Mouse (Mus musculus): ENCODE data around the gene Ebf1. TPM values are rescaled to one million over a fixed set of nuclear protein-coding genes. Genes with fewer than 3 reads are reported as not detected.

Gene Ebf1
- total and polyA plus RNA-seq, 2 experiments from 2014 or later = 8.1 to 10.4 TPM

- Histone ChIP-seq H3K4me3 (ENCODE audit: low read depth, low read length) (no peak overlapping the region), H3K27ac (ENCODE audit: low read depth) (no peak overlapping the region), H3K36me3 (replicated peaks; ENCODE audit: control insufficient read depth, insufficient read depth, low read length) (no peaks in the 10 kb centered on the region), H3K9me3 (replicated peaks; ENCODE audit: control insufficient read depth, low read length) (no peaks in the 10 kb centered on the region), H3K9ac (replicated peaks; ENCODE audit: low read depth, low read length) (no peak overlapping the region), H3K4me2 (ENCODE audit: low read depth, low read length) (no peak overlapping the region), H3K4me1 (ENCODE audit: control insufficient read depth, insufficient read depth) (no peaks in the 10 kb centered on the region), H3K27me3 (ENCODE audit: control insufficient read depth, insufficient read depth, low read length) (no peaks in the 10 kb centered on the region)
- no peak for DNase-seq (ENCODE audit: low spot score)
- ATAC-seq (ENCODE audit: insufficient read depth, low read depth) = no peak
- no peak for TF ChIP-seq CTCF (IDR thresholded peaks at IDR 0.05; ENCODE audit: low read depth)
- no peak for TF ChIP-seq EP300 (IDR thresholded peaks at IDR 0.05; ENCODE audit: low read depth)
- WGBS = 89% methylated on average over 1 of the region's 1 CpGs
Observed at GRCm38 (mm10) chr11:44788003-44788402, 170.9 kb downstream of the Ebf1 start.

DNA sequence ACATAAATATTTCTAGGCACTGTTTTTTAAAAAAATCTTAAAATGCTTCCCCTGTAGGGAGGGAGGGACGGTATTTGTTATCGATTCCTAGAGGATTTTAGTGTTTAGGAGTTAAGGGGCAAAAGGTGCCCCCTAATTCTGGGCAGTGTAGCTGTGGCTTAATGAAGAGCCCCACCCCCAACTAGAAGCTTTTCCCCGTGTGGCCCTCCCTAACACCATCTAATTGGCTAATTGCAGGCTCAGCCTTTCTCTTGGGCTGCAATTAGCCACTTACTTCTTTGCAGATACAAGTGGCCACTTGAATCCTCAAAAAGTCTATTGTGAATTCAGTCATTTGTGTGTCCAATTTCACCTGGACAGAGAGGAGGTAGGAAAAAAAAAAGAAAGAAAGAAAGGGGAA lies 175.7 kb downstream of the Ebf1 start:
- ATAC-seq (ENCODE audit: insufficient read depth, low read depth) (no peak), DNase-seq (ENCODE audit: low spot score) (no peak)
- Histone ChIP-seq H3K27me3 (ENCODE audit: control insufficient read depth, insufficient read depth, low read length) (no peaks in the 10 kb centered on the region), H3K4me1 (ENCODE audit: control insufficient read depth, insufficient read depth) (no peaks in the 10 kb centered on the region), H3K4me2 (ENCODE audit: low read depth, low read length) (no peak overlapping the region), H3K9me3 (replicated peaks; ENCODE audit: control insufficient read depth, low read length) (no peaks in the 10 kb centered on the region), H3K4me3 (ENCODE audit: low read depth, low read length) (no peak overlapping the region), H3K9ac (replicated peaks; ENCODE audit: low read depth, low read length) (no peak overlapping the region), H3K36me3 (replicated peaks; ENCODE audit: control insufficient read depth, insufficient read depth, low read length) (no peaks in the 10 kb centered on the region), H3K27ac (ENCODE audit: low read depth) (no peak overlapping the region)
- 25% methylated on average over 3 of the region's 3 CpGs for WGBS
- TF ChIP-seq EP300 (IDR thresholded peaks at IDR 0.05; ENCODE audit: low read depth) (no peak), CTCF (IDR thresholded peaks at IDR 0.05; ENCODE audit: low read depth) (no peak)

- 88% methylated on average over 4 of the region's 4 CpGs for WGBS
Observed at GRCm38 (mm10) chr11:44794883-44795282, 177.8 kb downstream of the Ebf1 start.

DNA sequence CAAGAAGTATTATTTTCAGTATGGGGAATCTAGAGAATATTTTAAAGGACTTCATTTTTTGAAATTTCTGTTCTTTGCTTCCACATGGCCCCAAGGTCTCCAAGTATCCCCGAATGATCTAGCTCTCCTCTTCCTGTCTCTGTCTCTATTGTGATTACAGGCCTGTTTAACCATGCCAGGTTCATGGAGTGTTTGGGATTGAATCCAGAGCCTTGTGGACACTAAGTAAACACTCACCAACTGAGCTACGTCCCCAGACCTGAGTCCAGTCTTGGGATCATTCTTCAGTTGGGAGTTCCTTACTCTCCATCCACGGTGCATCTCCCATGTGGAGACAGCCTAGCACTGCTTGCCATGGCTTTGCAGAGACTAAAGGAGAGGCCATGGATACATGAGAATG lies 178.7 kb downstream of the Ebf1 start:
- no peak for ATAC-seq (ENCODE audit: insufficient read depth, low read depth)
- DNase-seq (ENCODE audit: low spot score) = no peak
- Histone ChIP-seq H3K27ac (ENCODE audit: low read depth) (no peak overlapping the region), H3K9ac (replicated peaks; ENCODE audit: low read depth, low read length) (no peak overlapping the region), H3K27me3 (ENCODE audit: control insufficient read depth, insufficient read depth, low read length) (no peaks in the 10 kb centered on the region), H3K4me3 (ENCODE audit: low read depth, low read length) (no peak overlapping the region), H3K4me1 (ENCODE audit: control insufficient read depth, insufficient read depth) (no peaks in the 10 kb centered on the region), H3K36me3 (replicated peaks; ENCODE audit: control insufficient read depth, insufficient read depth, low read length) (no peaks in the 10 kb centered on the region), H3K9me3 (replicated peaks; ENCODE audit: control insufficient read depth, low read length) (no peaks in the 10 kb centered on the region), H3K4me2 (ENCODE audit: low read depth, low read length) (no peak overlapping the region)
- 65% methylated on average over 3 of the region's 3 CpGs for WGBS
- TF ChIP-seq EP300 (IDR thresholded peaks at IDR 0.05; ENCODE audit: low read depth) = no peak
- TF ChIP-seq CTCF (IDR thresholded peaks at IDR 0.05; ENCODE audit: low read depth) = no peak

More at GRCm38 (mm10) chr11:44794883-44795282, 177.8 kb downstream of the Ebf1 start:
- Histone ChIP-seq H3K27me3 (ENCODE audit: control insufficient read depth, insufficient read depth, low read length) (no peaks in the 10 kb centered on the region), H3K4me1 (ENCODE audit: control insufficient read depth, insufficient read depth) (no peaks in the 10 kb centered on the region), H3K4me3 (ENCODE audit: low read depth, low read length) (no peak overlapping the region), H3K9ac (replicated peaks; ENCODE audit: low read depth, low read length) (no peak overlapping the region), H3K4me2 (ENCODE audit: low read depth, low read length) (no peak overlapping the region), H3K9me3 (replicated peaks; ENCODE audit: control insufficient read depth, low read length) (no peaks in the 10 kb centered on the region), H3K36me3 (replicated peaks; ENCODE audit: control insufficient read depth, insufficient read depth, low read length) (no peaks in the 10 kb centered on the region), H3K27ac (ENCODE audit: low read depth) (no peak overlapping the region)
- ATAC-seq (ENCODE audit: insufficient read depth, low read depth) = no peak
- no peak for TF ChIP-seq EP300 (IDR thresholded peaks at IDR 0.05; ENCODE audit: low read depth)
- TF ChIP-seq CTCF (IDR thresholded peaks at IDR 0.05; ENCODE audit: low read depth) = no peak
- DNase-seq (ENCODE audit: low spot score) = no peak

- ATAC-seq (ENCODE audit: insufficient read depth, low read depth) (no peak), DNase-seq (ENCODE audit: low spot score) (no peak)
- H3K4me2 ChIP-seq (ENCODE audit: low read depth, low read length) = no peak overlapping the region
- H3K27ac ChIP-seq (ENCODE audit: low read depth) = no peak overlapping the region
- H3K4me3 ChIP-seq (ENCODE audit: low read depth, low read length) = no peak overlapping the region
- H3K27me3 ChIP-seq (ENCODE audit: control insufficient read depth, insufficient read depth, low read length) = no peaks in the 10 kb centered on the region
- WGBS = 69% methylated on average over 3 of the region's 3 CpGs
- no peaks in the 10 kb centered on the region for H3K36me3 ChIP-seq (replicated peaks; ENCODE audit: control insufficient read depth, insufficient read depth, low read length)
- H3K9me3 ChIP-seq (replicated peaks; ENCODE audit: control insufficient read depth, low read length) = no peaks in the 10 kb centered on the region
- H3K9ac ChIP-seq (replicated peaks; ENCODE audit: low read depth, low read length) = no peak overlapping the region
- no peaks in the 10 kb centered on the region for H3K4me1 ChIP-seq (ENCODE audit: control insufficient read depth, insufficient read depth)
- no peak for TF ChIP-seq EP300 (IDR thresholded peaks at IDR 0.05; ENCODE audit: low read depth)
Observed at GRCm38 (mm10) chr11:44798270-44798669, 181.2 kb downstream of the Ebf1 start.

DNA sequence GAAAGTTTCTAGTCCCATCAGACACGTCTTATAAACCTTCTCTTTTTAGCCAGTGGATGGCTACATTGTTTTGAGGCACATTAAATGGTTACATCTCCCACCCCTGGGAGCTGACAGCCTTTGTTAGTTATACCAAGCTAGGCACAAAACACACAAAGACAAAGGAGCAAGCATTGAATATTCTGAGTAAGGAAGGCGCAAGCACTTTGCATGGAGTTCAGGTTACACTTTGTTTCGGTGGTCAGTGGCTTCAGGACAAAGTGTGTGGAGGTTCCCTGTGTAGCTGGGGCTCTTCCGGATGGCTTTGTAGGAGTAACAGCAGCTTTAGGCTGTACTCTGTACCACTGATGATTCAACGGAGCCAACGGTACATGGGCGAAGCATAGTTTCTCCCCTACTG lies 186.9 kb downstream of the Ebf1 start:
- no peak for DNase-seq (ENCODE audit: low spot score)
- WGBS = 84% methylated on average over 7 of the region's 7 CpGs
- no peak overlapping the region for H3K4me2 ChIP-seq (ENCODE audit: low read depth, low read length)
- no peaks in the 10 kb centered on the region for H3K27me3 ChIP-seq (ENCODE audit: control insufficient read depth, insufficient read depth, low read length)
- H3K9me3 ChIP-seq (replicated peaks; ENCODE audit: control insufficient read depth, low read length) = no peaks in the 10 kb centered on the region
- no peak overlapping the region for H3K27ac ChIP-seq (ENCODE audit: low read depth)
- no peak overlapping the region for H3K9ac ChIP-seq (replicated peaks; ENCODE audit: low read depth, low read length)
- TF ChIP-seq EP300 (IDR thresholded peaks at IDR 0.05; ENCODE audit: low read depth) (no peak), CTCF (IDR thresholded peaks at IDR 0.05; ENCODE audit: low read depth) (no peak)
- H3K4me3 ChIP-seq (ENCODE audit: low read depth, low read length) = no peak overlapping the region
- no peak for ATAC-seq (ENCODE audit: insufficient read depth, low read depth)
- H3K4me1 ChIP-seq (ENCODE audit: control insufficient read depth, insufficient read depth) = no peaks in the 10 kb centered on the region
- no peaks in the 10 kb centered on the region for H3K36me3 ChIP-seq (replicated peaks; ENCODE audit: control insufficient read depth, insufficient read depth, low read length)
